Mouse (Mus musculus): ENCODE results near the gene Terb1.

Gene Terb1

DNA sequence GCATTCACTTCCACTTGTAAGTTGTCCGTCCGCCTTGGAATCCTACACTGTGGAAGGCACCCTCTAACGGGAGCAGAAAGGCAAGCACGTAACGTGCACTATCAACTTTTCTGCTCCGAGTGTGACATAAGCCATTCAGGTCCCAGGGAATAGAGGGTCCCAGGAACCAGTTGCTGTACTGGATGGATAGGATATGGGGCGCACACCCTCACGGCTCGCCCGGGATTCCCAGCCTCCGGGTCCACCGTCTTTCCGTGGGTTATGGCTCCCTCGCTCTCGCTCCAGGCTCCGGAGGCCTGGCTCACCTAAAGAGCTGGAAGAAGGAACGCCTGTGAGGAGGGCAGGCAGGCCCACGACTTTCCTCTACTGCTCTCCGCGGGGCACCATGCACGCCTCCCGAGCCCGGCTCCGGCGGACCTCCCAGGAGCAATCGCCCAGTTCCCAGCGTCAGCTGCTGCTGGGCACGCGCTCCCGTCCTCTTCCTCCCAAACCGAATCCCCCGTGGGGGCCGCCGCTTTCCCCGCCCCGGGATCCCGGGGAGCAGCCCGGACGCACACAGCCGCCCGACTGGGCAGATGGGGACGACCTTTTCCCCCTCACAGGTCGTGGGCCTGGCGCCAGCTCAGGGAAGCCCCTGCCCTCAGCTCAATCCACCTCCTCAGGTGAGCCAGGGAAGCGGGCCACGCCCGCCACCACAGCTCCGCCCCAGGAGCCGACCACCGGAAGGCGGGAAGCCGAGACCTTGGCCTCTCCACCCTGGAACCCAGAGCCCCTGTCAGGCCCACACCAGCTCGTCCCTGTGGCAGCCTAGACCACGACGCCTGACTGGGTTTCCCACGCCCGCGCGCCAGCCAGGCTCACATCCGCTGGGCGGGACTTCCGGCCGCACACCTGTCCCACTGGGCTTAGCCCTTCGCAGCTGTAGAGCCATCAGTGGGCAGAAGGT, at the start of gene Terb1:
Terb1 (minus strand) TSS at position 850 of the 946 bp plus-strand sequence.
- no peak for DNase-seq (ENCODE audit: low spot score)

DNA sequence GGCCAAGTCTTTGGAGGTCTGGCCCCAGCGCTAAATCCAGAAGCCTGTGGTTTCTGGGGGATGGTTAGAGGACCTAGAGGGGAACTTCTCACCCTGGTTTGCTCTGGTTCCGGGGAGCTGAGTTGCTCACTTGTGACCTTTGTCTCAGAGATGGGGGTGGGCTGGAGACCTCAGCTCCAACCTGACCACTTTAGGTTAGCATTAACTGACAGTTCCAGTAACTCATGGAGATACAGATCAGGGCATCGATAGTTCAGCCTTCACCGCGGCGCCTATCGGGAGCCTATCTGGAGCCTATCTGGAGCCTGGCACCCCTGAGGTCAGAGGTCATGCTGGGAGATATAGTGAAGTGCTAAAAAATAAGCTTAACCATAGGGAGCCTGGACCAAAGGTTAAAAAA, 47.5 kb upstream of the Terb1 start:
- DNase-seq (ENCODE audit: low spot score) = no peak

DNA sequence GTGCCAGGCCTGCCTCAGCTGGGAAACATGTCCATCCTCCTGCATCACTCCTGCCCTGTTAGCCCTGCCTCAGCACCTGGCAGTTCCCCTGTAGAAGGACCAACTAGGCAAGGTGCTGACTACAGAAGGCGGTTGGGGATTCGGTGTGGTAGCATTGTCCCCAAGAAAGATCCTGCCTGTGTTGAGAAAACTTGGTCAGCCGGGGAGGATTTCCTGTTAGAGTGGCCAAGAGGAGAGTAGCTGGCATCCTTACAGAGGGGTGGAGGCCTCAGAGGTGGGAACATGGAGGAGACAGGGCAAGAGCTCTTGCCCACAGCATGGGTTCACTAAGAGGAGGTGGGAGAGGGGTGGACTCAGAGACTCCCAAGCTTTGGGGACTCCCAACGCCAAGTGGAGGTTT, 45.5 kb upstream of the Terb1 start:
- DNase-seq (ENCODE audit: low spot score) = no peak

DNA sequence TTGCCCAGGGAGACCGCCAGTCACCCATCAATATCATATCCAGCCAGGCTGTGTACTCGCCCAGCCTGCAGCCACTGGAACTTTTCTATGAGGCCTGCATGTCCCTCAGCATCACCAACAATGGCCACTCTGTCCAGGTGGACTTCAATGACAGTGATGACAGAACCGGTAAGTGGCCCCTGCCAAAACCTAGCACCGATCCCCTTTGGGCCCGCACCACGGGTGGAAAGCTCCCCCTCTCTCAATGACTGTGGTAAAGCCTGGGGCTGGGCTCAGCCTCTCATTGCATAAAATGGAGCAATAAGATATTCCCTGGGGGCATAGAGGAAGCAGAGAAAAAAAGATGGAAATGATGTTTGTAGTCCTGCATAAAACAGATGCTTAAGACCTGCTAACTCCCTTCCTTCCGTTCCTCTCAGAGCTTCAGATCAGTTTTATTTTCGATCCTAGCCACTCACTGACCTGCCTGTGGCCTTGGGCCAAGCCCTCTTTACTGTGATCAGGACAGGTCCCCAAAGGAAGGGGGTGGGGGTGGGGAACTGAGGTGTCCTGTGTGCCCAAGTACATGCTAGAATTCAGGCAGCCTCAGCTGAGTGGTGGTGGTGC, 33.8 kb upstream of the Terb1 start:
- no peak for DNase-seq (ENCODE audit: low spot score)

DNA sequence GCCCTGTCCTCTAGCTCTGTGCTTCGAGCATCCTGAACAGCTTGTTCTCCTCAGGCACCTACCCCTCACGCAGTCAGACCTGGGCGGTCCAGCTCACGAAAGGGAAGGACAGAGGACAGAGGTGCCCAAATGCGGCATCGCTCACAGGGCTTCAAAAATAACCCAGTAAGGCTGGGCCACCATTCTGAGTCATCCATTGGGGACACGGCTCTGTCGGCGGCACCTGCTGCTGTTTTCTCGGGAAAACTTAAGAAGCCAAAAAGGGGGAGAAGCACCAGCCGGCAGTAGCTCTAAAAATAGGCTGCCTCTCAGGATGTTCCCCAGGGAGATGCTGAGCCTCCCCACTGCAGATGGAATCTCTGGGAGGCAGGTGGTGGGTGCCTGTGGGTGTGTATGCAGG, 32.5 kb upstream of the Terb1 start:
- no peak for DNase-seq (ENCODE audit: low spot score)

DNA sequence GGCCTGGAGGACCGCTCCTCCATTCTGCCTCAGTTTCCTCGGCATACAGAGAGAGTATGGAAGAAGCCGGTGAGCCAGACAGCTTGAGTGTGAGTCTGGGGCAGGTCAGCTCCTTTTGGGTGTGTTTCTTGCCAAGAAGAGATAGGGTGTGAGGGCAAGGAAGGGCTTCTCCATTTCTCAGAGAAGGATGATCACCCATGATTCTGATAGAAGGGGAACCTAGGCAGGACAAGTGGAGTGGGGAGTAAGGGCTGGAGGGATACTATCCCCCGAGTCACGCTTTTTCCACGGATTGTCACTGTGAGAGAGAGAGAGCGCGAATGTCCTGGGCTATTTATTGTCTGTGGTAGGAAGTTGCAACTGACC, 31.8 kb upstream of the Terb1 start:
- no peak for DNase-seq (ENCODE audit: low spot score)

DNA sequence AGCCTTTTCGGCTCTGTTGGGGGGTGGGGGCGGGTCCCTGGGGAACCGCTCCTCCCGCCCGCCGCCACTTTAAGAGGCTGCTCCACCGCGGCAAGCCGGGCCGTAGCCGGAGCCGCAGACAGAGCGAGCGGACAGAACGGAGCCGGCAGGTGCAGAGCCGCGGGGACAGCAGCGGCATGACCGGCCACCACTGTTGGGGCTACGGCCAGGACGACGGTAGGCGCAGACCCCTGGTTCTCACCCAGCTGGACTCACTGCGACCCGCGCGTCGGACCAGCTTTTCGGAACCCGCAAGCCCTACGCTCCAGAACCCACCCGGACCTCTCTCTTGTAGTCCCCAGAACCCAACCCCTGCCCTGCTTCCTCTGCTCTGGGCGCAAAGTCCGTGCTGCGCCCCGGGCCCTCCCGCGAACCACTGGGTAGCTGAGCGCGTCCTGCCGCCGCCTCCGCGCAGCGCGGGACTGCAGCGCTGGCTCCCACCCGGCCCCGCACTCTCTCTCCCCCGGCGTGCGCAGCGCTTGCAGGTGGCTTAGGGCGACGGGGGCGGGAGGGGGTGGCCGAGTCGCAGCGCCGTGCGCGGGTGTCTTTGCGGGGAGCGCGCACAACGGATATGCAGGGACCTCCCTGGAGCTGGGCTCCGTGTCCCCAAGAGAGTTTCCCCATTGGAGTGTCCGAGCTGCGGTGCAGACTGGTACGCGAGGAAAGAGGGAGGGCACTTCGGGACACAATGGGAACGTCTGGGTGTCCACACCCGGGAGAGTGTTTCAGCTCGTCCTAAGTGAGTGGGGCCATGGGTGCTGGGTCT, 31.2 kb upstream of the Terb1 start:
- no peak for DNase-seq (ENCODE audit: low spot score)

DNA sequence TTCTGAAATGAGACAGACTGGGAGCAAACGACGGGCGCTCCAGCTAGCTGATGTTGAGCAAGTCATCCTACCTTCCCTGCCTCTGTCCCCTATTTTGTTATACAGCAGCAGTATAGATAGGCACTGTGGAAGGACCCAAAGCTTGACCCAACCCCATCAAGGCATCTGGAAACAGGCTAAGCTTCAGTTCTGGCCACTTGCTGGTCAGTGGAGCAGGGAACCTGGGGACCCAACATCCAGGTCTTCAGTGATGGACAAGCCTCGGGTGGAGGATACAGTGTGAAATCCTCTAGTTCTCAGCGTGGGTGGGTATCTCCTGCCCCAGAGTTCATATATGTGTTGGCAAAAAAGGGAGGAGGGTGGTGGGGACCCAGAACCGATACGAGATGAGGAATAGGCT, 30.5 kb upstream of the Terb1 start:
- no peak for DNase-seq (ENCODE audit: low spot score)

DNA sequence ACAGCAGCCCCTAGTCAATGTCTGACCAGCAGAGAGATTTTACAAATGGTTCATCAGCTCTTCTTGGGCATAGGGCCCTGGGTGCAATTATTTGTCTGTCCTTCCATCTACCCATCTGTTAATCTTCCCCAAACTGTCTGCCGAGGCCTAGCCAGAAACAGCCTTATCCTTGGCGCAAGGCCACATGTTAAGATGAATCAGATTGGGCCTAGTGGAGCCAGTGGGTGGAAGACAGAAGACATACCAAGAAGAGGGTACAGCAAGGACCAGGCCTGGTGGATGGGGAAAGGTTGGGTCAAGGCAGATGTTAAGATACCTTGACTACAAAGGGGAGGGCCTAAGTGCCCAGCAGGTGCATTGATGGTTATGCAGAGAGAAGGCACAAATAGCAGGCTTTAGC, 29.9 kb upstream of the Terb1 start:
- no peak for DNase-seq (ENCODE audit: low spot score)

DNA sequence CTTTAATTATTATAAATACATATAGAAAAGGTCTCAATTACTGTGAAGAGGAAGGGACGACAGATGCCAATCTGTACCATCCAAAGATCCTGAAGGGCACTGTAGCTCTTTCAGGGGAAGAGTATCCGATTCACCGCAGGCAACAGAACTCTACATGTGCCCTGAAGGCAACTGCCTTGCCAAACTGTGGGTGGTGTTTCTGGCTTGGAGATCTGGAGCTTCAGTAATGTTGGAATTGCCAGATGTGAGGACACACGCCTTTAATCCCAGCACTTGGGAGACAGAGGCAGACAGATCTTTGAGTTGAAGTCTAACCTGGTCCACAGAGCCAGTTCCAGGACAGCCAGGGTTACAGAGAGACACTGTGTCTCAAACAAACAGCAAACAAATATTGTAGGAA, 29.2 kb upstream of the Terb1 start:
- no peak for DNase-seq (ENCODE audit: low spot score)

DNA sequence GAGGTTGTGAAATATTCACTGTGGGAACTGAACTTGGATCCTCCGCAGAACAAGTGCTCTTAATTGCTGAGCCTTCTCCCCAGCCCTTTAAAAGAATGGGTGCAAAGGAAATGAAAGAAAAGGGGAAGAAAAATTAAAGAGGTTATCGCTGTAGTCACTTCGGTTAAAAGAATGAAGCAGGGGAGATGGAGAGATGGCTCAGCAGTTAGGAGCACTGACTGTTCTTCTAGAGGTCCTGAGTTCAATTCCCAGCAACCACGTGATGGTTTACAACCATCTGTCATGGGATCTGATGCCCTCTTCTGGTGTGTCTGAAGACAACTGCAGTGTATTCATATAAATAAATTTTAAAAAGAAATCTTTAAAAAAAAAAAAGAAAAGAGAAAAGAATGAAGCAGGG, 26.3 kb upstream of the Terb1 start:
- no peak for DNase-seq (ENCODE audit: low spot score)

DNA sequence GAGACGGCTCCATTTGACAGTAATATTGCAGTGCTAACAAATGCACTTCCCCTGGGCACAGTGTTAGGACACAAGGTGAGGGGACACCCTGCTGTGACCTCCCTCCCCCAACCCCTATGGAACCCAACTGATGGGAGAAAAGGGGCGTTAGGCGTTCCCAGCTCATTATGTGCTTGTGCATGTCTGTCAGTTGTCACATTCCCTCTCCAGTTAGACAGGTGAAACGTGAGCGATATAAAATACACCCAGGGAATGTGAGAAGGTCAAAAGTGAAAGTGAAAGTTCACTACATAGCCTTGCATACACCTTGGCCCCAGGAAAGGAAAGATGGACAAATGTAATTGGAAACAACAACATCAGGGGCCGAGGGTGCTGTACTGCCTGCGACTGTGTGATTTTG, 25.7 kb upstream of the Terb1 start:
- DNase-seq (ENCODE audit: low spot score) = peak; percentile 46

DNA sequence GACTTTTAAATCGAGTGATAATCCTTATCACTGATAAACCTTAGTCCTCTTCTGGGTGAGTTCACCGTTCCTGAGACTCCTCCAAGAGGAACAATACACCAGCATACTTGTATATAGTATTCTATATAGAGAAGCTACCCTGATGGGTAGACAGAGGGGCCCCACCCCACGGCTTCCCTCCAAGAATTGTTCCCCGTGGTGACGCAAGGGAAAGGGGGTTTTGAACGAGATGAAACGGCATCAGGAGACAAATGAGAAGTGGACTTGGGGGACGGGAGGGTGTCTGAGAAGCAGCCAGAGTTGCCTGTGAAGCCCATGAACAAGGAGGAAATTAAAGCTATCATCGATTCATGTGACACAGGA, 25.1 kb upstream of the Terb1 start:
- no peak for DNase-seq (ENCODE audit: low spot score)

DNA sequence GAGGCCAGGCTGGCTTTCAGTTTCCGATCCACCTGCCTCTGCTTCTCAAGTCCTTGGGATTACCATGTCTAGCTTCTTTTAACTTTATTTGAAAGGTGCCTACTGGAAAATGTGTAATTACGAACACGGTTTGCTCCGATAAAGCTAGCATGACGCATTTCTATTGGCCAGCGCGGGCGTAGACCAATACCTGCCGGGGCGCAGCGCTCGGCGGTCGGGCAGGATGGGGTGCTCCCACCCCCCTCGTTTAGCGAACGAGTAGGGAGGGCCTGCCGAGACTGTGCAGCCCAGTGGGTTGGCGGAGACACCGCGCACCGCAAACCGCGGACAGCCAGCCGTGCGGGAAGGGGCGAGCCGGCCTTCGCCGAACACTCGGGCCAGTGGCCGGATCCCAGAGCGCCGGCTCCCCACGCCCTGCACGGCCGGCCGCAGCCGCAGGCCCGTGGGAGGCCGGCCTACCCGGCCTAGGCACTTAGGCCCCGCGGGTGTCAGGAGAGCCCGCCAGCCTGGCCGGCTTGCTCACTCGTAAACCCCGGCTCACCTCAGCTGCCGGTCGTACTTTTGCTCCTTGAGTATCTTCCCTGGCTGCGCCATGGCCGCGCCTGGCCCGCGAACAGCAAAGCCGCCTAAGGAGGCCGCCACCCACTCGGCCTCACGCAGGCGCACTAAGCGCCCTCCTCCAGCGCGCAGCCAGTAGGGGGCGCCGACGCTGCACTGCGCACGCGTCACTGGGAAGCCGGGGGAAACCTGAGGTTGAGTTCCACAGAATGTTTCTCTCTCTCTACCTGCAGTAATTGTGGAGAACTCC, 24.5 kb upstream of the Terb1 start, which contains the start of the genes Nae1 and Car7:
Nae1 (minus strand) TSS at position 667 of the 808 bp plus-strand sequence.
Car7 (plus strand) TSS at position 719 of the 808 bp plus-strand sequence.
- peak; percentile 96 for DNase-seq (ENCODE audit: low spot score)

DNA sequence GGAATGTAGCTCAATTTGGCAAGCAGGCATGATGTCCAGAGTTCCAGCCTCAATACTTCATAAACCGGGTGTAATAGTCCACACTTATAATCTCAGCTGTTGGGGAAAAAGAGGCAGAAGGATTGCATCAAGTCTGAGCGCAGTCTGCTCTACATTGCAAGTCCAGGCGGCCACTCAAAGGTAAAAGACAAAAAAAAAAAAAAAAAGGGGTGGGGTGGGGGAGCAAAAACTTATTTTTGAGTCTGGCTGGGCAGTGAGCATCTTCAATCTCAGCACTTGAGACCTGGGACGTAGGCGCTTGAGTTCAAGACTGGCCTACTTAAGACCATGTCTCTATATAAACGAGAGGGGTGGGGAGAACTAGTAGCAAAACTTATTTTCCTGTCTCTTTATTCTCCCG, 23.8 kb upstream of the Terb1 start:
- no peak for DNase-seq (ENCODE audit: low spot score)

DNA sequence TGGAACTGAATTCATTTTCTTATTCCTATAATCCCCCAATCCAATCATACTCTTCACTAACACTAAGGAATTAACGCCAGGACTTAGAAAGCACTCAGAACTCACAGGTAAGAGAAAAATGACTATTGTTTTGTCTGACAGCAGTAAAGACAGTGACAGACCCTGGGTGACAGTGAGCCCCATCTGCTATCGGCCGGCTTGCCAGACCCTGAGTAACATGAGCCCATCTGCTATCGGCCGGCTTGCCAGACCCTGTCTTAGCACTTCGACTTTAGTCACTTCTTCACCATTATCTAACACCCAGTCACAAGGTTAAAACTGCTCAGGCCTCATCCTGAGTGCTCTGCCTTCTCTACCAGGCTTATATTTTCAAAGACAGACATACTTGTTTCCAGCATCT, 20.0 kb upstream of the Terb1 start:
- no peak for DNase-seq (ENCODE audit: low spot score)

DNA sequence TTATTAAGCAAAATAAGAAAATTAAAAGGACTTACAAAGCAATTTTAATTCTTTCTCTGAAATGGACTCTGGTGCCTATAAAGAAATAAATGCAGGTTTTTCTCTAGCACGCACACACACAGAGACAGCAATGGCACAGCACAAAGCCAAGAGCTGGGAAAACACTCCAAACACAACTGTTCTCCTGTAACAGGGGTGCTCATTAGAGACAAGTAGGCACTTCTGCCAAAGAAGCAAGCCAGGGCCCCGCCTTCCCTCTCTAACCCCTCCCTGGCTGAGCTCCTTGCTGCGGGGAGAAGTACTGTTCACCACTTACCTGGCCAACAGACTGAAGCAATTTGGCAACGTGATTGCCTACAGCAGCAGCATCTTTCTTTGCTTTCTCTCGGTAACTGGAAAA, 8.2 kb upstream of the Terb1 start:
- no peak for DNase-seq (ENCODE audit: low spot score)

DNA sequence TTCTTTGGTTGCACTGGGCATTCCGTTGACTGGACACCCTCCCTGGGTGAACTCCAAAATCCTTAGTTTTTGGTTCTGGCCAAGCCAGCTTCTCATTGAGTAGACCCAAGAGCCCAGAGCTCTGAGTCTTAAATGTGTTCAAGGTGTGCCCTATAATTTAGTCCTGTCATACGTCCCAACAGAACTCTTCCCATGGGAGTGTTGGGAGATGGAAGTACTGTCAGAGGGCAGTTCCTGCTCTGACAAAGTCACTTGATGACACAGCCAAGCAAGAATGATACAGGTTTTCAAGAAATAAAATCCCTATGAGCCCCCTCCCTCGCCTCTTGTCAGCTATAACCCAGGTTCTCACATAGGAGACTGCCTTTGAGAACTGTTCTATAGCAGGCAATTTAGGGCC, 424 bp upstream of the Terb1 start:
- no peak for DNase-seq (ENCODE audit: low spot score)

DNA sequence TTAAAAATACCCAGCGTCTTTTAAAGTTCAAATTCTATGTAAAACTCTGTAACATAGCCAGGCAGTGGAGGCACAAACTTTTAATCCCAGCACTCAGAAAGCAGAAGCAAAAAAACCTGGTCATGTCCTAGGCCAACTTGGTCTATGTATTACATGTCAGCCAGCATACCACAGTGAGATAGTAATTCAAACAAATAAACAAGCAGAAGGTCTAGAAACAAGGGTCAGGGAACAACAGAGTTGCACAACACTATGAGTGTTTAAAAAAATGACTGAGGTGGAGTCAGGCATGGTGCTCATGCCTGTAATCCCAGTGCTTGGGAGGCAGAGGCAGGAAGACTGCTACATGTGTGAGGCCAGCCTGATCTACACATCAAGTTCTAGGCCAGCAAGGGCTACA, 30.6 kb downstream of the Terb1 start:
- DNase-seq (ENCODE audit: low spot score) = no peak

DNA sequence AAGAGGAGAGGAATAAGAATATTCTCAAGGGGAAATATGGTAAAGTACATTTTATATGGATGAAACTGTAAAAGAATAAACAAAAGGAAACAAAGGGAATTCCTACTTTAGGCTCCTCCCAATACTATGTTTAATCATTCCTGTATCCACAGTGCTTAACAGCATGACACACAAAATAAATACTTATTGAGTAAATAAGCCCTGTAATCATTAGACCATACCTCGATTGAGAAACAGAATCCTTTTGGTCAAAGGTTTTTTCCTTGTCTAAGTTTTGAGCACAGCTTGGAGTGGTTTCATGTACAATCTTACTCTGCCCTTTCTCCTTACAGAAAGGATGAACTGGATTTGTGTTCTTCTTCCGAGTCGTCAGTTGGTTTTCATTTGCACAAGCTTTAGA, 37.2 kb downstream of the Terb1 start:
- DNase-seq (ENCODE audit: low spot score) = no peak

DNA sequence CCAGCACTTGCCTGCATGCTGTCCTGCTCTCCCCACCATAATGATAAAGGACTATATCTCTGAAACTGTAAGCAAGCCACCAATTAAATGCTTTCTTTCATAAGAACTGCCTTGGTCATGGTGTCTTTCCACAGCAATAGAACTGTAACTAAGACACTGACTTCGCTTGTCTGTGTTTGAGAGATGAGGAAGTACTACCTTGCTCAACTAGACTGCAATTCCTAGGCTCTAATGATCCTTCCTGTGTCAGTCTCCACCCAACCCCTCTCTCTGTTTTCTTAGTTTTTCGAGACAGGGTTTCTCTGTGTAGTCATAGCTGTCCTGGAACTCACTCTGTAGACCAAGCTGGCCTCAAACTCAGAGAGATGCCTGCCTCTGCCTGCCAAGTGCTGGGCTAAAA, 42.2 kb downstream of the Terb1 start:
- DNase-seq (ENCODE audit: low spot score) = no peak

DNA sequence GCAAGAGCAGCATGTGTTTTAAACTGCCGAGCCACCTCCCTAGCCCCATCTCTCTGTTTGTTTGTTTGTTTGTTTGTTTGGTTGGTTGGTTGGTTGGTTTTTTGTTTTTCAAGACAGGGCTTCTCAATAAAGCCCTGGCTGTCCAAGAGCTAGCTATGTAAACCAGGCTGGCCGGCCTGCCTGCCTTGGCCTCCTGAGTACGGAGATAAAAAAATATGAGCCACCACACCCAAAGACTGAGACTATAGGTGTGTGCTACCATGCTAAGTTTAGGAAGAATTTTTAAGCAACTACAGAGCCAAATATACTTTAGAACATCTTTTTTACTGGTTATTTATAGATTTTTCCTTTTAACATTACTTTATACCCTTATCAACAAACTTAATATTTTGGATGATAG, 57.5 kb downstream of the Terb1 start:
- DNase-seq (ENCODE audit: low spot score) = no peak
